Mouse (Mus musculus) kidney, embryonic 14.5 days (tissue): ENCODE data around the gene Fam89b. TPM values are rescaled to one million over a fixed set of nuclear protein-coding genes. Genes with fewer than 3 reads are reported as not detected.

Experiments used
- ATAC-seq: fragments of 200-750 bp; cut with Nextera tagmentation; 2 replicates; pipeline ENCODE4 v1.8.0; 2017; ENCODE audit warnings: moderate number of reproducible peaks, mild to moderate bottlenecking, moderate TSS enrichment, moderate library complexity; ENCODE audit not compliant: low FRiP score, low TSS enrichment
- H3K27ac ChIP-seq: fragments of 300-500 bp; sonication (generic); 2 replicates; pipeline ENCODE4 v1.5.1; 2014; ENCODE audit warnings: low read depth, mild to moderate bottlenecking, low read length, moderate library complexity, mixed read lengths
- H3K27me3 ChIP-seq: fragments of 300-500 bp; sonication (generic); 2 replicates; pipeline ENCODE4 v1.6.1; 2014; ENCODE audit warnings: mild to moderate bottlenecking, low read length; ENCODE audit not compliant: control insufficient read depth, insufficient read depth
- H3K36me3 ChIP-seq: fragments of 300-500 bp; sonication (generic); 2 replicates; pipeline ENCODE4 v1.6.1; 2014; ENCODE audit warnings: low read length, mixed read lengths; ENCODE audit not compliant: control insufficient read depth, insufficient read depth
- H3K4me1 ChIP-seq: fragments of 300-500 bp; sonication (generic); 2 replicates; pipeline ENCODE4 v1.6.1; 2014; ENCODE audit warnings: low read length, mixed read lengths; ENCODE audit not compliant: control insufficient read depth, insufficient read depth
- H3K4me2 ChIP-seq: fragments of 300-500 bp; sonication (generic); replicated peaks from 2 replicates; pipeline ENCODE4 v1.6.1; 2014; ENCODE audit warnings: low read depth, mild to moderate bottlenecking, low read length
- H3K4me3 ChIP-seq: fragments of 300-500 bp; sonication (generic); 2 replicates; pipeline ENCODE4 v1.5.1; 2014; ENCODE audit warnings: mild to moderate bottlenecking, low read length
- H3K9ac ChIP-seq: fragments of 300-500 bp; sonication (generic); 2 replicates; pipeline ENCODE4 v1.6.1; 2014; ENCODE audit warnings: low read depth, mild to moderate bottlenecking, low read length, moderate library complexity
- H3K9me3 ChIP-seq: fragments of 300-500 bp; sonication (generic); 2 replicates; pipeline ENCODE4 v1.6.1; 2016; ENCODE audit warnings: low read length; ENCODE audit not compliant: control insufficient read depth
- WGBS: fragments of 180-500 bp; shearing (Covaris S2); extraction: QIAGEN DNeasy Blood & Tissue Kit; methylation state at CpG from one replicate; pipeline ENCODE4 v1.1.7; 2014; 5-methylcytosine and 5-hydroxymethylcytosine counted together
- polyA plus RNA-seq: library from polyadenylated mRNA; unstranded; fragments of >200 nt; fragmentation: Nextera tagmentation; extraction: Ambion mirVana; gene quantifications from 2 replicates; pipeline ENCODE4 v1.2.1, GENCODE M21; 2014

Fam89b gene
- polyA plus RNA-seq, 1 experiment from 2014 or later, result 114 TPM

DNA sequence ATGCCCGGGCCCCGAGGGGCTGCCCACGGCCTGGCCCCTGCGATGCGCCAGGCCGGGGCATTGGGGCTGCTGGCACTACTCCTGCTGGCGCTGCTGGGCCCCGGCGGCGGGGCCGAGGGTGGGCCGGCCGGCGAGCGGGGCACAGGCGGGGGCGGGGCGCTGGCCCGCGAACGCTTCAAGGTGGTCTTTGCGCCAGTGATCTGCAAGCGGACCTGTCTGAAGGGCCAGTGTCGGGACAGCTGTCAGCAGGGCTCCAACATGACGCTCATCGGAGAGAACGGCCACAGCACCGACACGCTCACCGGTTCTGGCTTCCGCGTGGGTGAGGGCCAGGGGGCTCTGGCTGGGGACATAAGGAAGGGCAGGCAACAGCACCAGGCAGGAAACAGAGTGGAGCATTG is 12.8 kb upstream of the Fam89b start:
- Histone ChIP-seq H3K4me2 (peak overlapping the region; percentile 98), H3K4me3 (peak overlapping the region; percentile 70), H3K27me3 (no peaks in the 10 kb centered on the region), H3K36me3 (no peaks in the 10 kb centered on the region), H3K4me1 (peaks cover 44% of the 10 kb centered on the region), H3K9ac (peak overlapping the region; percentile 79), H3K9me3 (no peaks in the 10 kb centered on the region), H3K27ac (peak overlapping the region; percentile 79)
- peak; percentile 47 for ATAC-seq
- 2% methylated on average over 32 of the region's 32 CpGs for WGBS

DNA sequence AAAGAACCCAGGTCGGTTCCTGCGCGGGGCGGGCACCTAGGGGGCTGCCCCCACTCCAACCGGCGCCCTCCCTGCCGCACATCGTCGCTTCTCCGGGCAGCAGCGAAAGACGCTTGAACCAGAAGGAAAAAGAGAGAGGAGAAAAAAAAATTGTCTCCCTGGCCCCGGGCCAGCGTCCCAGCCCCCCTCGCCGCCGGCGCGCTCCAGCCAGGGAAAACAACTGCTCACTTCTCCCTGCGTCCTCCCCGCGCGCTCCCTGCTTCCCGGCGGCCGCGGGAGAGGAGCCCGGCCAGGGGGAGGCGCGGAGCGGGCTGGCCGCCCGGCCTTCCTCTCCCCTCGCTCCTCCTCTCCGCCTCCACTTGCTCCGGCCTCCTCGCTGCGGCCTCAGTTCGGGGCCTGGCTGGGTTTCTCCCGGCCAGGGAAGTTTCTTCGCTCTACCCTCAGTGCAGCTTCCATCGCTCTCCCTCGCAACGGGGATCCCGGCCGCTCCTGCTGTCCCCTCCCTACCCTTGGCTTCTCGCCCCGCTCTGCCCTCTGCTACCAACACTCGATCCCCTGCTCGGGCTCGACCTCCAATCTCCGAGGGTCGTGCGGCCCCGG is 12.3 kb upstream of the Fam89b start:
- no peaks in the 10 kb centered on the region for H3K27me3 ChIP-seq
- peak overlapping the region; percentile 70 for H3K4me3 ChIP-seq
- H3K9ac ChIP-seq, result peak overlapping the region; percentile 79
- H3K4me2 ChIP-seq, result peak overlapping the region; percentile 98
- peaks cover 44% of the 10 kb centered on the region for H3K4me1 ChIP-seq
- WGBS, result under 1% methylated on average over 49 of the region's 55 CpGs
- H3K9me3 ChIP-seq, result no peaks in the 10 kb centered on the region
- peak; percentile 65 for ATAC-seq
- H3K36me3 ChIP-seq, result no peaks in the 10 kb centered on the region
- peak overlapping the region; percentile 79 for H3K27ac ChIP-seq

DNA sequence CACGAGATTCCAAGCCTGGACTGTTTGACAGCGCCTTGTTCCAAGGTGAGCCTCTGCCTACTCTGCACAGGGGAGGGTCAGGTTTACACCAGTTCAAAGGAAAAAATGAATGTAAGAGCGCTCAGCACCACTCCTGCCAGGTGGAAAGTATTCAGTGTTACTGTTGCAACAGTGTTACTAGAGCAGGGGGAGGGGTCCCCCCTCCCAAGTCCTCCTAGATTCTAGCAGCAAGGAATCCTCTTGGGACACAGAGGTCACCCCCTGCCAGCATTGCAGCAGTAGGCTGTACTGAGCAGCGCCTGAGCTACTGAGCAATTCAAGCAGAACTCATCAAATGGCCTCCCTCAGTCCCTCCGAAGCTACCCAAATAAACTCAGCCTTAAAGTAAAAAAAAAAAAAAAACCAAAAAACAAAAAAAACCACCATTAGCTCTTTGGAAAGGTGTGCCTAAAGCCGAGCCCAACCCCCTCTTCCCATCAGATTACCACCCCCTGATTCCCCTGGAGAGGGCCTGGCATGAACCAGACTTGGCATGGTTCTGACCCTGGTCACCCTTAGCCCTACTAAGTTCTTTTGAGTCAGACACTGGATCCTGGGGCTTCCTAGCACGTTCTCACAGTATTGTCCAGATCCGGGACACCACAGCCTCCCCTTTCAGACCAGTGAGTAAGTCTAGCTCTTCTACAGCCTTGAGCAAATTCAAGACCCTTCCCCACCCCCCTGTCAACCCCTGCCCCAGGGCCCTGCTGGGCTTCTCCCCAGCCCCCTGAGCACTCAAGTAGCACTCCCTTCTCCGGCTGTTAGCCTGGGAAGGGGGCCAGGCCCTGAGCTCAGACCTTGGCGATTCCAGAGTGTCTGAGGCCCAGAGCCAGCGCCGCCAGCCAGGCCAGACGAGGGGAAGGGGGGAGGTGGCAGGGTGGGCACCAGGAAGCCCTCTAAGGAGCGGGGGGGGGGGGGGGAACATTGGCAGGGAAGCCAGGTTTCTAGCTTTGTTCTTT is 11.2 kb upstream of the Fam89b start, which contains the start of gene Ltbp3:
Gene Ltbp3 (plus strand): TSS at position 585 of the 998 bp plus-strand sequence.
- Histone ChIP-seq H3K4me3 (peak within 1 kb of the TSS; percentile 70), H3K9me3 (no peaks in the 10 kb centered on the region), H3K9ac (peak within 1 kb of the TSS; percentile 79), H3K4me2 (peak within 1 kb of the TSS; percentile 98), H3K36me3 (no peaks in the 10 kb centered on the region), H3K27me3 (no peaks in the 10 kb centered on the region), H3K4me1 (peaks cover 35% of the 10 kb centered on the region), H3K27ac (peak within 1 kb of the TSS; percentile 79)
- 24% methylated on average over 13 of the region's 14 CpGs for WGBS
- ATAC-seq, result no peak

DNA sequence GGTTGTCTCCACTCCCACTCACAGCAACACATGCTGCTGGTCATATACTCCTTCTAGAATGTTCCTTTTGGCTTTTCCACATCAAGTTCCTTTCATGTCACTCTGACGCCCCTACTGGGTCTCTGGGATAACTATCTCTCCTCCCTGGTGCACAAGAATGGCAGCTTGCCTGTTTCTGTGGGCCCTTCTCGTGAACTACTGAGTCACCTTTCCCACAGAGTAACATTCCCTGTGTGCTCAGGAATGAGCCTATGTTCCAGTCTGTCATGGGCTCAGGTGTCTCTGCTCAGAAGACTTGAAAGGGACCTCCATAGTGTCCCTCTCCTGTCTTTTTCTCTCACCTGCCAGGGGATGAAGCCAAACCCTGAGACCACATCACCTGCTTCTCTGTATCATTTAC is 10.0 kb upstream of the Fam89b start:
- Histone ChIP-seq H3K4me2 (no peak overlapping the region), H3K9ac (no peak overlapping the region), H3K9me3 (no peaks in the 10 kb centered on the region), H3K27ac (no peak overlapping the region), H3K36me3 (no peaks in the 10 kb centered on the region), H3K27me3 (no peaks in the 10 kb centered on the region), H3K4me1 (peaks cover 29% of the 10 kb centered on the region), H3K4me3 (no peak overlapping the region)
- WGBS, result 45% methylated on average over 2 of the region's 2 CpGs
- ATAC-seq, result no peak

DNA sequence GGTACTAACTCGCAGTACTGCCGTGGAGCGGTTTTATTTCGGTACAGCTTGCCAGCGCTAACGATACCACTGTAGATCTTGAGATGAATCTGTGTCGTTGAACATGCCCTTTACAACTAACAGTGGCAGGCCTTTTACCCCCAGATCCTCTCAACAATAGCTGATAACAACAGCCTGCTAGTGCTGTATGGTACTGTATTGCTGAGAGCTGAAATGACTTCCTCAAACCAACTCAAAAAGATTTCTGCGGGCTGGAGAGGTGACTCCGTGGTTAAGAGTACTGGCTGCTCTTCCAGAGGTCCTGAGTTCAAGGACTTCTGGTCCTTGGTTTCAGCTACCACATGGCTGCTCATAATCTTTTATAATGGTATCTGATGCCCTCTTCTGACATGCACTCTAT is 4.9 kb upstream of the Fam89b start:
- WGBS, result 83% methylated on average over 9 of the region's 9 CpGs

DNA sequence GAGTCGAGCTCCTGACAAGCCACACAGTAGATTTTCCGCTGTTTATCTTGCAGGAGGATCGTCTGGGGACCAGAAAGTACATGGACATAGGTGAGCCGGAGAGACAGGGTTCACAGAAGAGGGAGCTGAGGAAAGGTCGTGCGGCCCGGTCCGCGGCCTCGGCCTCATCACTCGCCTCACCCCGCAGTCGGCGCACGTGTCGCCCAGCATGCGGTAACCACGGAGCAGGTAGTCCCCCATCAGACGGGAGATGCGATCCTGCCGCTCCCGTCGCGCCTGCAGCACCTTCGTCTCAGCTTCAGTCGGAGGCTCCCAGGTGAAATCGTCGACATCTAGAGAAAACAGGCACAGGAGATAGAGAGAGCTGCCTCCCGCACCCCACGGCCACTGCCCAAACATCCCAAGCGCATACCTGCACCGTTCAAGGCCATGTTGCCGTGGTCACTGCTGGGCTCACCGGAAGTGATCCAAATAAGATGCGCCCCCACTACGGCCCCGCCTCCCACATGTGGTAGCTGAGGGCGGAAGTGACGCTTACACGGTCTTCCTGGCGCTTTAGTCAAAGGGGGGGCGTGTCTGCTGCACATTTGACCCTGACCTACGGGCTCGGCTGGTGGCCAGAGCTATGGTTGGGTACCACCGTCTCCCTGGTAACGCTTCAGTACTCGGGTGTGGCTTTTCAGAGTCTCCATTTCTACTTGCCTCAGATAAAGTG is 2.0 kb upstream of the Fam89b start:
- Histone ChIP-seq H3K36me3 (peaks cover 4% of the 10 kb centered on the region; the same call in 1 of the 2 replicates), H3K4me2 (peak overlapping the region; percentile 94), H3K4me3 (peak overlapping the region; percentile 89), H3K27ac (no peak overlapping the region; the same call in 1 of the 2 replicates), H3K9me3 (no peaks in the 10 kb centered on the region), H3K27me3 (no peaks in the 10 kb centered on the region), H3K4me1 (peaks cover 24% of the 10 kb centered on the region), H3K9ac (peak overlapping the region; percentile 81)
- peak; percentile 81 for ATAC-seq
- 1% methylated on average over 47 of the region's 47 CpGs for WGBS

More for the DNA sequence above, 4.9 kb upstream of the Fam89b start:
- ATAC-seq, result no peak
- Histone ChIP-seq H3K36me3 (peaks cover 4% of the 10 kb centered on the region; the same call in 1 of the 2 replicates), H3K27ac (no peak overlapping the region), H3K4me1 (peaks cover 10% of the 10 kb centered on the region), H3K4me2 (no peak overlapping the region), H3K27me3 (no peaks in the 10 kb centered on the region), H3K9ac (no peak overlapping the region), H3K9me3 (no peaks in the 10 kb centered on the region), H3K4me3 (no peak overlapping the region)

DNA sequence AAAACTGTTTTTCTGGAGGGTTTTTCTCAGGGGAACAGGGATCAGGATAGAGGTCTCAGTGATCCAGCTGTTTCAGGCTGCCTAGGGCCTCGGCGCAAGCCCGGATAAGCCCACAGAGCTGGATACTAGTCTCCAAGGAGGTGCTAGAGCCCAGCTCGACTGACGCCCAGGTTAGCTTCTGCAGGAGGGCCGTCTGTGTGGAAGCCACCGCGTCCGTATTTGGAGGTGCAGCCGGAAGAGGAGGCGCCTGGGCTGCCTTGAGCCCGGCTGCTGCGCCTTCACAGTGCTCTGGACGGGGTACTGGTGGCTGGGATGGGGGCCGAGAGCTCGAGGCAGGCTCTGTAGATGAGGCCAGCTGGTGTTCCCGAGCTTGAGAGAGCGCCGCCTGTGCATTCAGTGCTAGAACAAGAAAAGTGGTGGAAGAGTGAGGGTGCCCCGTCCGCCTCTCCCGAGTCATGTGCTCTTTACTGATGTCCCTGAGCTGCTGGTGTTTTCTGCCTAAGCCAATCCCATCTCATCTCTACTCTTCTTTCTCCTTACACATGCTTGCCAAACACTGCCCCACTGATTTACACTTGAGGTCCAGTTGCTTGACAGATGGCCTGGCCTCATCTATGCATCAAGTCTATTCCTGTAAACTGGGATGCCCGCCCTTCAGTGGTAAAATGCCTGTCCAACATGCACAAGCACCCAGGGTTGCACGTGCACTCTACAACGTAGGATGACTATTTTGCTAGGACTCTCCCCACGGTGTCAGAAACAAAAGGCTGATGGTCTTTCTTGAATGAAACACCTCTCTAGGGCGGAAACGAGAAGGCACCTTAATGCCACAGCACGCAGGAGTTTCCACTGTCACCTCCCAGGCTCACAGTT is 1.1 kb upstream of the Fam89b start:
- H3K36me3 ChIP-seq, result peaks cover 4% of the 10 kb centered on the region; the same call in 1 of the 2 replicates
- H3K4me2 ChIP-seq, result peak overlapping the region; percentile 94
- H3K4me1 ChIP-seq, result peaks cover 31% of the 10 kb centered on the region
- peak overlapping the region; percentile 81; the same call in 1 of the 2 replicates for H3K9ac ChIP-seq
- no peaks in the 10 kb centered on the region for H3K27me3 ChIP-seq
- peak overlapping the region; percentile 89 for H3K4me3 ChIP-seq
- WGBS, result 80% methylated on average over 29 of the region's 29 CpGs
- no peak for ATAC-seq
- no peaks in the 10 kb centered on the region for H3K9me3 ChIP-seq
- no peak overlapping the region for H3K27ac ChIP-seq
